13 mouse cellular contexts compared by ENCODE assay signal in genomic region chr10:69263906-69264305, GRCm38 (mm10). TPM values are rescaled to one million over a fixed set of nuclear protein-coding genes. Genes with fewer than 3 reads are reported as not detected.
DNase-seq lines count a peak whose midpoint lies in the region; ATAC-seq and TF ChIP-seq lines count a peak whose summit lies in the region.
"Had no signal": no experiment of that assay in that cellular context is flagged by ENCODE, and none has a peak within 500 bp of the region (broad histone marks: within the 10 kb centered on the region; RNA-seq: fewer than 3 reads in every experiment).

No protein-coding gene starts in this region.

- peaks cover 53% of the 10 kb centered on the region for H3K4me1 ChIP-seq in heart, embryonic 16.5 days (ENCODE audit: control insufficient read depth, insufficient read depth, low read length)
- peaks cover 17% of the 10 kb centered on the region for H3K4me1 ChIP-seq in liver, postnatal 0 days (ENCODE audit: insufficient read depth)
- H3K4me1 ChIP-seq in embryonic facial prominence, embryonic 10.5 days: peaks cover 23% of the 10 kb centered on the region
- peaks cover 9% of the 10 kb centered on the region for H3K4me1 ChIP-seq in intestine, embryonic 16.5 days (ENCODE audit: control insufficient read depth, insufficient read depth, low read length)

- H3K36me3 ChIP-seq in heart, embryonic 16.5 days (ENCODE audit: control insufficient read depth, insufficient read depth): peaks cover 7% of the 10 kb centered on the region
- peaks cover 11% of the 10 kb centered on the region for H3K36me3 ChIP-seq in liver, postnatal 0 days (replicated peaks; ENCODE audit: insufficient read depth, low read length)
- H3K36me3 ChIP-seq in embryonic facial prominence, embryonic 10.5 days (replicated peaks): peaks cover 29% of the 10 kb centered on the region
- peaks cover 3% of the 10 kb centered on the region; the same call in 1 of the 2 replicates for H3K36me3 ChIP-seq in intestine, embryonic 16.5 days (ENCODE audit: control insufficient read depth, insufficient read depth, low read length)

- WGBS in heart, embryonic 16.5 days: 68% methylated on average over 2 of the region's 2 CpGs
- WGBS in liver, postnatal 0 days (ENCODE audit: insufficient replicate concordance): 73% methylated on average over 2 of the region's 2 CpGs
- 80% methylated on average over 2 of the region's 2 CpGs for WGBS in embryonic facial prominence, embryonic 10.5 days
- WGBS in intestine, embryonic 16.5 days: 66% methylated on average over 2 of the region's 2 CpGs

- TF ChIP-seq CTCF in liver, postnatal 0 days (IDR thresholded peaks at IDR 0.05; ENCODE audit: low read depth): no peak

- no peak for DNase-seq in heart, postnatal 14 days
- DNase-seq in liver, postnatal 0 days: no peak
- no peak for DNase-seq in liver
- peak; percentile 15 for DNase-seq in embryonic facial prominence, embryonic 10.5 days (ENCODE audit: low spot score)
- no peak for DNase-seq in left cerebral cortex, postnatal 4 days
- no peak for DNase-seq in layer of hippocampus, adult 11-12 months (ENCODE audit: low spot score)
- DNase-seq: cerebellum, adult 11 months; gastrocnemius, postnatal 25 days had no signal

- H3K27me3 ChIP-seq in heart, embryonic 16.5 days (ENCODE audit: control insufficient read depth, insufficient read depth, low read length): no peaks in the 10 kb centered on the region
- H3K27me3 ChIP-seq in liver, postnatal 0 days (ENCODE audit: insufficient read depth, low read length): no peaks in the 10 kb centered on the region
- no peaks in the 10 kb centered on the region for H3K27me3 ChIP-seq in embryonic facial prominence, embryonic 10.5 days (replicated peaks; ENCODE audit: low read depth, poor library complexity, severe bottlenecking)
- no peaks in the 10 kb centered on the region for H3K27me3 ChIP-seq in intestine, embryonic 16.5 days (replicated peaks; ENCODE audit: control insufficient read depth, insufficient read depth, low read length)
- H3K27me3 ChIP-seq: limb, embryonic 15.5 days had no signal

- no peaks in the 10 kb centered on the region for H3K9me3 ChIP-seq in heart, embryonic 16.5 days (replicated peaks; ENCODE audit: control insufficient read depth, low read length)
- H3K9me3 ChIP-seq in liver, postnatal 0 days (ENCODE audit: low read length): no peaks in the 10 kb centered on the region
- no peaks in the 10 kb centered on the region for H3K9me3 ChIP-seq in embryonic facial prominence, embryonic 10.5 days
- H3K9me3 ChIP-seq in intestine, embryonic 16.5 days (ENCODE audit: control insufficient read depth, low read length): no peaks in the 10 kb centered on the region
- H3K9me3 ChIP-seq: limb, embryonic 15.5 days had no signal

- H3K9ac ChIP-seq in heart, embryonic 16.5 days (ENCODE audit: low read length): no peak overlapping the region
- H3K9ac ChIP-seq in liver, postnatal 0 days (replicated peaks): no peak overlapping the region
- H3K9ac ChIP-seq in intestine, embryonic 16.5 days (ENCODE audit: low read depth, low read length): no peak overlapping the region
- H3K9ac ChIP-seq: limb, embryonic 15.5 days had no signal

- no peak overlapping the region for H3K4me2 ChIP-seq in heart, embryonic 16.5 days (ENCODE audit: low read depth, low read length)
- H3K4me2 ChIP-seq in liver, postnatal 0 days (ENCODE audit: low read depth, low read length): no peak overlapping the region
- no peak overlapping the region for H3K4me2 ChIP-seq in intestine, embryonic 16.5 days (ENCODE audit: low read depth, low read length)
- H3K4me2 ChIP-seq: limb, embryonic 15.5 days had no signal

- TF ChIP-seq EP300 in liver, postnatal 0 days (IDR thresholded peaks at IDR 0.05; ENCODE audit: low read depth): no peak

- H3K4me3 ChIP-seq in heart, embryonic 16.5 days (ENCODE audit: low read length): no peak overlapping the region
- H3K4me3 ChIP-seq in liver, postnatal 0 days (ENCODE audit: low read depth, low read length): no peak overlapping the region
- no peak overlapping the region for H3K4me3 ChIP-seq in embryonic facial prominence, embryonic 10.5 days
- H3K4me3 ChIP-seq in intestine, embryonic 16.5 days (ENCODE audit: low read length): no peak overlapping the region
- H3K4me3 ChIP-seq: erythroblast, embryonic 14.5 days; limb, embryonic 15.5 days had no signal

- ATAC-seq in heart, embryonic 16.5 days (replicated peaks; ENCODE audit: extremely low read depth, insufficient read depth, low FRiP score): no peak
- ATAC-seq in liver, postnatal 0 days: no peak
- no peak for ATAC-seq in intestine, embryonic 16.5 days
- ATAC-seq: lung, postnatal 0 days had no signal

- H3K27ac ChIP-seq in heart, embryonic 16.5 days (ENCODE audit: low read length): peak overlapping the region; percentile 72; the same call in 1 of the 2 replicates
- peak overlapping the region; percentile 18; the same call in 1 of the 2 replicates for H3K27ac ChIP-seq in liver, postnatal 0 days (ENCODE audit: low read depth)
- no peak overlapping the region for H3K27ac ChIP-seq in embryonic facial prominence, embryonic 10.5 days (replicated peaks)
- 0 out of 2 replicates have a peak overlapping the region, but pooled peaks have one; percentile 23 for H3K27ac ChIP-seq in intestine, embryonic 16.5 days (ENCODE audit: low read length)
- H3K27ac ChIP-seq: limb, embryonic 15.5 days had no signal

- intact Hi-C loops in heart, postnatal 14 days (cut with DNase I): loop anchor here (2.0 kb wide), 1 partner anchor 51 kb away; the partner anchor contains the start of gene A930033H14Rik
- intact Hi-C loops in left cerebral cortex, postnatal 4 days (cut with DNase I): no loop called here

RNA-seq across cellular contexts. Expression of gene A930033H14Rik, which starts 51.0 kb away (rescaled TPM):
- polyA plus RNA-seq in heart, embryonic 16.5 days (2015; fragmentation: Nextera tagmentation; extraction: Ambion mirVana): 1.4 and 1.9 TPM in 2 replicates
- total RNA-seq in heart, postnatal 14 days (2021): 1 to 10 TPM; 2.4 to 2.8 TPM
- 0.89 and 1.2 TPM in 2 replicates for polyA plus RNA-seq in liver, postnatal 0 days (2015; fragmentation: Nextera tagmentation; extraction: Ambion mirVana)
- polyA plus RNA-seq in embryonic facial prominence, embryonic 10.5 days (2016; fragmentation: Nextera tagmentation; extraction: Ambion mirVana): 1.2 and 1.4 TPM in 2 replicates
- polyA plus RNA-seq in intestine, embryonic 16.5 days (2015; fragmentation: Nextera tagmentation; extraction: Ambion mirVana): 0.93 and 1.0 TPM in 2 replicates
- 1 to 10 TPM; 6.2 to 6.5 TPM for total RNA-seq in left cerebral cortex, postnatal 4 days (2021)
- polyA plus RNA-seq: erythroblast, embryonic 14.5 days had no signal
